Mouse (Mus musculus): Measurements from ENCODE around the gene Spns3. TPM values are rescaled to one million over a fixed set of nuclear protein-coding genes. Genes with fewer than 3 reads are reported as not detected.
A peak's percentile ranks its signal among the peaks of the same experiment; 100 is the strongest.

Spns3 gene
- total RNA-seq, 4 experiments from 2014 or later: 0.32 to 1.1 (median 0.68) TPM

GRCm38 (mm10) chr11:72519189-72519588, 31.1 kb downstream of the Spns3 start:
- no peak for DNase-seq (ENCODE audit: low spot score in 2 of 2)

GRCm38 (mm10) chr11:72518449-72518848, 31.9 kb downstream of the Spns3 start:
- DNase-seq (ENCODE audit: low spot score in 2 of 2): no peak

GRCm38 (mm10) chr11:72514967-72515366, 35.3 kb downstream of the Spns3 start:
- DNase-seq (ENCODE audit: low spot score in 2 of 2): no peak

GRCm38 (mm10) chr11:72508651-72509050, 41.7 kb downstream of the Spns3 start:
- no peak for DNase-seq (ENCODE audit: low spot score in 2 of 2)

GRCm38 (mm10) chr11:72507651-72508050, 42.7 kb downstream of the Spns3 start:
- no peak for DNase-seq (ENCODE audit: low spot score in 2 of 2)

GRCm38 (mm10) chr11:72504016-72504797, 46.1 kb downstream of the Spns3 start:
- DNase-seq (ENCODE audit: low spot score in 2 of 2): no peak

- no peak for DNase-seq (ENCODE audit: low spot score in 2 of 2)
Measured at GRCm38 (mm10) chr11:72503501-72503921, 46.8 kb downstream of the Spns3 start.

- DNase-seq (ENCODE audit: low spot score in 2 of 2): peak in 1 of 2 experiments; percentile 59
Measured at GRCm38 (mm10) chr11:72502236-72502635, 48.1 kb downstream of the Spns3 start.

- DNase-seq (ENCODE audit: low spot score in 2 of 2): no peak
Measured at GRCm38 (mm10) chr11:72501426-72502002, 48.8 kb downstream of the Spns3 start.

- DNase-seq (ENCODE audit: low spot score in 2 of 2): no peak
Measured at GRCm38 (mm10) chr11:72500139-72500538, 50.2 kb downstream of the Spns3 start.

GRCm38 (mm10) chr11:72497367-72497766, 52.9 kb downstream of the Spns3 start:
- no peak for DNase-seq (ENCODE audit: low spot score in 2 of 2)

- DNase-seq (ENCODE audit: low spot score in 2 of 2): no peak
Measured at GRCm38 (mm10) chr11:72496775-72497174, 53.5 kb downstream of the Spns3 start.

GRCm38 (mm10) chr11:72496066-72496465, 54.2 kb downstream of the Spns3 start:
- no peak for DNase-seq (ENCODE audit: low spot score in 2 of 2)

- no peak for DNase-seq (ENCODE audit: low spot score in 2 of 2)
Measured at GRCm38 (mm10) chr11:72494046-72494988, 56.0 kb downstream of the Spns3 start.

GRCm38 (mm10) chr11:72491130-72491960, 59.0 kb downstream of the Spns3 start:
- DNase-seq (ENCODE audit: low spot score in 2 of 2): peak in 1 of 2 experiments; percentile 79

- peak; percentile 84 to 94 for DNase-seq (ENCODE audit: low spot score in 2 of 2)
Measured at GRCm38 (mm10) chr11:72489881-72490301, 60.4 kb downstream of the Spns3 start, which contains the start of gene Spns2. TSS of gene Spns2 (minus strand) at chr11:72489904.

GRCm38 (mm10) chr11:72489397-72489796, 60.9 kb downstream of the Spns3 start:
- peak in 1 of 2 experiments; percentile 30 for DNase-seq (ENCODE audit: low spot score in 2 of 2)

GRCm38 (mm10) chr11:72488753-72489271, 61.5 kb downstream of the Spns3 start:
- DNase-seq (ENCODE audit: low spot score in 2 of 2): peak; percentile 65 to 78

- no peak for DNase-seq (ENCODE audit: low spot score in 2 of 2)
Measured at GRCm38 (mm10) chr11:72487739-72488138, 62.6 kb downstream of the Spns3 start.

GRCm38 (mm10) chr11:72487171-72487570, 63.1 kb downstream of the Spns3 start:
- DNase-seq (ENCODE audit: low spot score in 2 of 2): no peak

Data from left cerebral cortex, adult 8-10 months (tissue).